Mouse (Mus musculus): Measurements from ENCODE around the gene Med18. TPM values are rescaled to one million over a fixed set of nuclear protein-coding genes. Genes with fewer than 3 reads are reported as not detected.
"Not testable (repeated sequence)": the region's sequence is repeated elsewhere in the genome, so short reads cannot be mapped to it uniquely, and the experiment has no call there.

Med18 gene
- polyA plus RNA-seq, 1 experiment = 3.0 TPM

GRCm38 (mm10) chr4:132482956-132483608 is 19.4 kb upstream of the Med18 start:
- no peaks in the 10 kb centered on the region for H3K4me1 ChIP-seq (ENCODE audit: control insufficient read depth, insufficient read depth, insufficient read length)
- H3K27me3 ChIP-seq (ENCODE audit: control insufficient read depth, insufficient read depth, low read length) = no peaks in the 10 kb centered on the region
- TF ChIP-seq CTCF (IDR thresholded peaks at IDR 0.05; ENCODE audit: extremely low read depth, insufficient read depth, insufficient read length, insufficient replicate concordance) = no peak
- no peak for TF ChIP-seq POLR2A (IDR thresholded peaks at IDR 0.05; ENCODE audit: low read depth, low read length)
- no peak overlapping the region for H3K4me3 ChIP-seq (ENCODE audit: extremely low read depth, insufficient read depth, insufficient read length)
- no peak for DNase-seq (ENCODE audit: low read depth in 1 of 2, low spot score in 2 of 2)
- H3K36me3 ChIP-seq (ENCODE audit: control insufficient read depth, insufficient read depth, low read length) = no peaks in the 10 kb centered on the region
- H3K27ac ChIP-seq (ENCODE audit: insufficient read depth, low read length) = no peak overlapping the region
- WGBS = 84% methylated on average over 13 of the region's 13 CpGs

- H3K36me3 ChIP-seq (ENCODE audit: control insufficient read depth, insufficient read depth, low read length); H3K27ac ChIP-seq (ENCODE audit: insufficient read depth, low read length); DNase-seq (ENCODE audit: low read depth in 1 of 2, low spot score in 2 of 2); H3K4me3 ChIP-seq (ENCODE audit: extremely low read depth, insufficient read depth, insufficient read length); H3K4me1 ChIP-seq (ENCODE audit: control insufficient read depth, insufficient read depth, insufficient read length); H3K27me3 ChIP-seq (ENCODE audit: control insufficient read depth, insufficient read depth, low read length): not testable (repeated sequence)
- 83% methylated on average over 3 of the region's 3 CpGs for WGBS
Measured at GRCm38 (mm10) chr4:132482104-132482503, 18.4 kb upstream of the Med18 start.

- 95% methylated on average over 8 of the region's 8 CpGs for WGBS
- no peak for DNase-seq (ENCODE audit: low read depth in 1 of 2, low spot score in 2 of 2)
- TF ChIP-seq CTCF (IDR thresholded peaks at IDR 0.05; ENCODE audit: extremely low read depth, insufficient read depth, insufficient read length, insufficient replicate concordance) = no peak
- no peak for TF ChIP-seq POLR2A (IDR thresholded peaks at IDR 0.05; ENCODE audit: low read depth, low read length)
Measured at GRCm38 (mm10) chr4:132477833-132478232, 14.1 kb upstream of the Med18 start.

GRCm38 (mm10) chr4:132475895-132476878 is 12.5 kb upstream of the Med18 start:
- no peak for DNase-seq (ENCODE audit: low read depth in 1 of 2, low spot score in 2 of 2)
- H3K27ac ChIP-seq (ENCODE audit: insufficient read depth, low read length) = no peak overlapping the region
- no peaks in the 10 kb centered on the region for H3K36me3 ChIP-seq (ENCODE audit: control insufficient read depth, insufficient read depth, low read length)
- TF ChIP-seq POLR2A (IDR thresholded peaks at IDR 0.05; ENCODE audit: low read depth, low read length) (no peak), CTCF (IDR thresholded peaks at IDR 0.05; ENCODE audit: extremely low read depth, insufficient read depth, insufficient read length, insufficient replicate concordance) (no peak)
- no peaks in the 10 kb centered on the region for H3K27me3 ChIP-seq (ENCODE audit: control insufficient read depth, insufficient read depth, low read length)
- no peak overlapping the region for H3K4me3 ChIP-seq (ENCODE audit: extremely low read depth, insufficient read depth, insufficient read length)
- no peaks in the 10 kb centered on the region for H3K4me1 ChIP-seq (ENCODE audit: control insufficient read depth, insufficient read depth, insufficient read length)
- 83% methylated on average over 13 of the region's 13 CpGs for WGBS

More at GRCm38 (mm10) chr4:132477833-132478232, 14.1 kb upstream of the Med18 start:
- Histone ChIP-seq H3K27me3 (ENCODE audit: control insufficient read depth, insufficient read depth, low read length) (no peaks in the 10 kb centered on the region), H3K27ac (ENCODE audit: insufficient read depth, low read length) (no peak overlapping the region), H3K4me1 (ENCODE audit: control insufficient read depth, insufficient read depth, insufficient read length) (no peaks in the 10 kb centered on the region), H3K4me3 (ENCODE audit: extremely low read depth, insufficient read depth, insufficient read length) (no peak overlapping the region), H3K36me3 (ENCODE audit: control insufficient read depth, insufficient read depth, low read length) (no peaks in the 10 kb centered on the region)

GRCm38 (mm10) chr4:132474631-132475030 is 10.9 kb upstream of the Med18 start:
- no peak for TF ChIP-seq POLR2A (IDR thresholded peaks at IDR 0.05; ENCODE audit: low read depth, low read length)
- no peak for TF ChIP-seq CTCF (IDR thresholded peaks at IDR 0.05; ENCODE audit: extremely low read depth, insufficient read depth, insufficient read length, insufficient replicate concordance)
- 81% methylated on average over 4 of the region's 4 CpGs for WGBS
- H3K27me3 ChIP-seq (ENCODE audit: control insufficient read depth, insufficient read depth, low read length) = no peaks in the 10 kb centered on the region
- no peak overlapping the region for H3K27ac ChIP-seq (ENCODE audit: insufficient read depth, low read length)
- no peak for DNase-seq (ENCODE audit: low read depth in 1 of 2, low spot score in 2 of 2)
- no peaks in the 10 kb centered on the region for H3K36me3 ChIP-seq (ENCODE audit: control insufficient read depth, insufficient read depth, low read length)
- no peaks in the 10 kb centered on the region for H3K4me1 ChIP-seq (ENCODE audit: control insufficient read depth, insufficient read depth, insufficient read length)
- H3K4me3 ChIP-seq (ENCODE audit: extremely low read depth, insufficient read depth, insufficient read length) = no peak overlapping the region

- TF ChIP-seq CTCF (IDR thresholded peaks at IDR 0.05; ENCODE audit: extremely low read depth, insufficient read depth, insufficient read length, insufficient replicate concordance) (no peak), POLR2A (IDR thresholded peaks at IDR 0.05; ENCODE audit: low read depth, low read length) (no peak)
- WGBS = 44% methylated on average over 9 of the region's 9 CpGs
- H3K27me3 ChIP-seq (ENCODE audit: control insufficient read depth, insufficient read depth, low read length) = no peaks in the 10 kb centered on the region
- DNase-seq (ENCODE audit: low read depth in 1 of 2, low spot score in 2 of 2) = no peak
- no peaks in the 10 kb centered on the region for H3K36me3 ChIP-seq (ENCODE audit: control insufficient read depth, insufficient read depth, low read length)
- H3K27ac ChIP-seq (ENCODE audit: insufficient read depth, low read length) = no peak overlapping the region
- no peak overlapping the region for H3K4me3 ChIP-seq (ENCODE audit: extremely low read depth, insufficient read depth, insufficient read length)
- no peaks in the 10 kb centered on the region for H3K4me1 ChIP-seq (ENCODE audit: control insufficient read depth, insufficient read depth, insufficient read length)
Measured at GRCm38 (mm10) chr4:132473411-132473810, 9.7 kb upstream of the Med18 start.

- WGBS = 22% methylated on average over 3 of the region's 3 CpGs
- Histone ChIP-seq H3K36me3 (ENCODE audit: control insufficient read depth, insufficient read depth, low read length) (no peaks in the 10 kb centered on the region), H3K27me3 (ENCODE audit: control insufficient read depth, insufficient read depth, low read length) (no peaks in the 10 kb centered on the region), H3K27ac (ENCODE audit: insufficient read depth, low read length) (no peak overlapping the region), H3K4me3 (ENCODE audit: extremely low read depth, insufficient read depth, insufficient read length) (no peak overlapping the region), H3K4me1 (ENCODE audit: control insufficient read depth, insufficient read depth, insufficient read length) (no peaks in the 10 kb centered on the region)
- no peak for TF ChIP-seq POLR2A (IDR thresholded peaks at IDR 0.05; ENCODE audit: low read depth, low read length)
- TF ChIP-seq CTCF (IDR thresholded peaks at IDR 0.05; ENCODE audit: extremely low read depth, insufficient read depth, insufficient read length, insufficient replicate concordance) = no peak
- no peak for DNase-seq (ENCODE audit: low read depth in 1 of 2, low spot score in 2 of 2)
Measured at GRCm38 (mm10) chr4:132469873-132470272, 6.2 kb upstream of the Med18 start.
